Mouse (Mus musculus) hindbrain, embryonic 12.5 days (tissue): ENCODE measurements around the gene Ugt1a6a. TPM values are rescaled to one million over a fixed set of nuclear protein-coding genes. Genes with fewer than 3 reads are reported as not detected.
A peak's percentile ranks its signal among the peaks of the same experiment; 100 is the strongest.

Experiments
- ATAC-seq: fragments of 200-750 bp; cut with Nextera tagmentation; 2 replicates; pipeline ENCODE4 v1.8.0; 2017; ENCODE audit warnings: moderate TSS enrichment; ENCODE audit not compliant: low FRiP score
- H3K27ac ChIP-seq: fragments of 300-500 bp; sonication (generic); 2 replicates; pipeline ENCODE4 v1.5.1; 2016; ENCODE audit warnings: mild to moderate bottlenecking
- H3K27me3 ChIP-seq: fragments of 300-500 bp; sonication (generic); 2 replicates; pipeline ENCODE4 v1.6.1; 2016; ENCODE audit warnings: mild to moderate bottlenecking
- H3K36me3 ChIP-seq: fragments of 300-500 bp; sonication (generic); 2 replicates; pipeline ENCODE4 v1.6.1; 2016; ENCODE audit warnings: mild to moderate bottlenecking
- H3K4me1 ChIP-seq: fragments of 300-500 bp; sonication (generic); 2 replicates; pipeline ENCODE4 v1.6.1; 2016
- H3K4me2 ChIP-seq: fragments of 300-500 bp; sonication (generic); replicated peaks from 2 replicates; pipeline ENCODE4 v1.6.1; 2016; ENCODE audit warnings: mild to moderate bottlenecking
- H3K4me3 ChIP-seq: fragments of 300-500 bp; sonication (generic); 2 replicates; pipeline ENCODE4 v1.5.1; 2016; ENCODE audit warnings: mild to moderate bottlenecking
- H3K9ac ChIP-seq: fragments of 300-500 bp; sonication (generic); 2 replicates; pipeline ENCODE4 v1.6.1; 2016; ENCODE audit warnings: mild to moderate bottlenecking, moderate library complexity
- H3K9me3 ChIP-seq: fragments of 300-500 bp; sonication (generic); replicated peaks from 2 replicates; pipeline ENCODE4 v1.6.1; 2016; ENCODE audit warnings: mild to moderate bottlenecking
- WGBS: fragments of 180-500 bp; shearing (Covaris S2); methylation state at CpG from one replicate; pipeline ENCODE4 v1.1.7; 2016; 5-methylcytosine and 5-hydroxymethylcytosine counted together
- polyA plus RNA-seq: library from polyadenylated mRNA; unstranded; fragments of >200 nt; fragmentation: Nextera tagmentation; extraction: Ambion mirVana; gene quantifications from 2 replicates; pipeline ENCODE4 v1.2.1, GENCODE M21; 2016

Gene Ugt1a6a
- polyA plus RNA-seq, 1 experiment from 2014 or later = 1.0 TPM

DNA sequence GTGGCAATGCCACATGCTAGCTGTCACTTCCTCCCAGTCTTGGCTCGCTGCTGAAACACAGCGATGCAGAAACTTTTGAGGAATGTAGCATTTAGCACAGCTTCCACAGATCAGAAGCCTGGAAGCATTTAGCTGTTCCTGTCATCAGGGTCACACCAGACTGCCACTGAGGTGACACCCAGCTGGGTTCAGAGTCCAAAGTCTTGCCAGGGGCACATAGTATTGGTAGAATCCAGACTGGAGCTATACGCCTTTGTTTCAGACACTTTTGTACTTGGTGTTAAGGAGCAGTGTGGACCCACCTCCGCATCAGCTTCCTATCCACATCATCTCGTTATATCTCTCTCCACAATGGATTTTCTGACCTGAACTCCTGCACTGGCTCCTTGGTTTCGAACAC lies 118.9 kb downstream of the Ugt1a6a start:
- no peak overlapping the region for H3K9ac ChIP-seq
- H3K27ac ChIP-seq = no peak overlapping the region
- ATAC-seq = no peak
- H3K9me3 ChIP-seq = peaks cover 92% of the 10 kb centered on the region
- H3K4me3 ChIP-seq = no peak overlapping the region
- H3K4me1 ChIP-seq = no peaks in the 10 kb centered on the region
- 74% methylated on average over 6 of the region's 6 CpGs for WGBS
- no peaks in the 10 kb centered on the region for H3K27me3 ChIP-seq
- no peaks in the 10 kb centered on the region for H3K36me3 ChIP-seq
- H3K4me2 ChIP-seq = no peak overlapping the region

DNA sequence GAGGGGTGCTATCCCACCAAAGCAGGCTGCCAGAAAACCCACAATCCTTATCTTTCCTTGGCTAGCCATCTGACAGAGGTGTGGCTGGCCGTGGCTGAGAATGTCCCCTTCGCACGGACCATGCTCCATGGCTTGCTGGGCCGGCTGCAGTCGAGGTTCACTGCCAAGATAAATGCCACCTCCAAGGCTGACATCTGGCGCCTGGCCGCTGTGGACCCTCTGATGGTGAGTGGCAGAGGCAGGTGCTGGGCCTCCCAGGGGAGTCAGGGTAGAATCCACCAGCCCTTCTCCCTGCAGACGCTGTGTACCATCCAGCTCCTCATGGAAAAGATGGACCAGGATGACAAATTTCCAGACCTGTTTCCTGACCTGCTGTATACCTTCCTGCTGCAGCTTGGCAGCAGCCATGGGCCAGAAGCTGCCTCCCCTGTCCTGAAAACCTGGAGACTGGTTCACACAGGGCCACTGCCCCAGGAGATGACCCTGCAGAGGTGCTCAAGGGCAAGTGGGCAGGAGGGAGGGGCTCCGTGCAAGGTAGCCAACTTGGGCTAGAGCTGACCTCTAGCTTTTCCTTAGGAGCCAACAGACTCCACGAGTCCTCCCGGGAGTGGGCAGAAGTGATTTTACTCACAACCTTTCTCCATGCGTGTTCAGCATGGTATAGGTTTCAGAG lies 120.3 kb downstream of the Ugt1a6a start:
- no peak overlapping the region for H3K4me3 ChIP-seq
- H3K36me3 ChIP-seq = peaks cover 7% of the 10 kb centered on the region
- no peaks in the 10 kb centered on the region for H3K27me3 ChIP-seq
- ATAC-seq = peak; percentile 2; the same call in 1 of the 2 replicates
- H3K4me2 ChIP-seq = no peak overlapping the region
- H3K4me1 ChIP-seq = no peaks in the 10 kb centered on the region
- 86% methylated on average over 12 of the region's 12 CpGs for WGBS
- H3K27ac ChIP-seq = no peak overlapping the region
- no peak overlapping the region for H3K9ac ChIP-seq
- peaks cover 87% of the 10 kb centered on the region for H3K9me3 ChIP-seq

DNA sequence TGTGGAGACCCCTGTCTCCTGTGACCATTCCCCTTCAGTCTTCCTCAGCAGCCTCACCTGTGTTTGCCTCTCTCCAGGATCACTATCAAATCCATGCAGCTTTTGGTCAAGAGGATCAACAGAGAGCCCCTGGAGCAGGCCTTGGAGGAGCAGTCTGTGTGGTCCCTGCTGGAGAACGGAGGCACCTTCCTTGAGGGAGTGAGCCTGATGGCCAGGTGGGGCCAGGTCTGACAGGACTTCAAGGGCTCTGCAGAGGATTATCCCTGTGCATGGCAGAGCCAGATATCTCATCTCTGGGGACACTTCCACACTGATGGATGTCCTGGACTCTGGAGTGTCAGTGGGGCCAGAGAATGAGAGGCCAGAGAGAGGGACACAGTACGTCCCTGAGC lies 120.9 kb downstream of the Ugt1a6a start:
- peak; percentile 3; the same call in 1 of the 2 replicates for ATAC-seq
- Histone ChIP-seq H3K9me3 (peaks cover 86% of the 10 kb centered on the region), H3K4me1 (no peaks in the 10 kb centered on the region), H3K27ac (no peak overlapping the region), H3K27me3 (no peaks in the 10 kb centered on the region), H3K36me3 (peaks cover 13% of the 10 kb centered on the region), H3K4me3 (no peak overlapping the region), H3K9ac (no peak overlapping the region), H3K4me2 (no peak overlapping the region)
- WGBS = 55% methylated on average over 2 of the region's 2 CpGs

DNA sequence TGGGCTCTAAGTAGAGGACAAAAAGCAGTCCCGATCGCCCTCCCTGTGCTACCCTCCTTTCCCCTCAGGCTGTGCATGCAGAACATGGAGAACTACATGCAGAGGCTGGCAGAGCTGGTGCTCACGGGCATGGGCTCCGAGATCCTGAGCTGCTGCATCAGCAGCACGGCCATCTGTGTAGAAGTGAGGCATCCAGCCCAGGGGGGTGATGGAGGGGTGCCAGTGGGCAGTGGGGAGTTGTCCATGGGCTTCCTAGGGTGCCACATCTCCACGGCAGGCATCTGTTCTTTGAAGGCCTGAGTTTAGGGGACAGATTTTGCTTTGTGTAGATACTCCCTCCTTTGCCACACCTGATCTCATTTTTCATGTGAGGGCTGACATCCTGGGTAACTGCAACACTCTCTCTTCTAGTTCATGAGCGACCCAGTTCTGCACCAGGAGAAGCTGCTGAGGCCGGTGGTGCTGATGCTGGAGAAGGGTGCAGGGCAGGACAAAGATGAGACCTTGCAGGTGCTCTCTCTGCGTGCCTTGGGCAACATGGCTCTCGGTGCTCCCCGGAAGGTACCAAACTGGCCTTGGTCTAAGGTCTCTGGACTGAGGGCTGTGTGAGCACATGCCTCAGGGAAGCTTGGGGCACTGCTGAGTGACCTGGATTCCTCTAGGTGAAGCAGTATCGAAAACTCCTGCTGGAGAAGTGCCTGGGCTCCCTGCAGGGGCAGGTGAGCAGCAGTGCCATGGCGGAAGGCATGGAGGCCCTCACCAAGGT lies 121.6 kb downstream of the Ugt1a6a start:
- no peaks in the 10 kb centered on the region for H3K4me1 ChIP-seq
- no peaks in the 10 kb centered on the region for H3K27me3 ChIP-seq
- no peak overlapping the region for H3K27ac ChIP-seq
- ATAC-seq = no peak
- H3K4me3 ChIP-seq = no peak overlapping the region
- WGBS = 82% methylated on average over 13 of the region's 13 CpGs
- peaks cover 79% of the 10 kb centered on the region for H3K9me3 ChIP-seq
- no peak overlapping the region for H3K4me2 ChIP-seq
- peaks cover 20% of the 10 kb centered on the region for H3K36me3 ChIP-seq
- H3K9ac ChIP-seq = no peak overlapping the region

DNA sequence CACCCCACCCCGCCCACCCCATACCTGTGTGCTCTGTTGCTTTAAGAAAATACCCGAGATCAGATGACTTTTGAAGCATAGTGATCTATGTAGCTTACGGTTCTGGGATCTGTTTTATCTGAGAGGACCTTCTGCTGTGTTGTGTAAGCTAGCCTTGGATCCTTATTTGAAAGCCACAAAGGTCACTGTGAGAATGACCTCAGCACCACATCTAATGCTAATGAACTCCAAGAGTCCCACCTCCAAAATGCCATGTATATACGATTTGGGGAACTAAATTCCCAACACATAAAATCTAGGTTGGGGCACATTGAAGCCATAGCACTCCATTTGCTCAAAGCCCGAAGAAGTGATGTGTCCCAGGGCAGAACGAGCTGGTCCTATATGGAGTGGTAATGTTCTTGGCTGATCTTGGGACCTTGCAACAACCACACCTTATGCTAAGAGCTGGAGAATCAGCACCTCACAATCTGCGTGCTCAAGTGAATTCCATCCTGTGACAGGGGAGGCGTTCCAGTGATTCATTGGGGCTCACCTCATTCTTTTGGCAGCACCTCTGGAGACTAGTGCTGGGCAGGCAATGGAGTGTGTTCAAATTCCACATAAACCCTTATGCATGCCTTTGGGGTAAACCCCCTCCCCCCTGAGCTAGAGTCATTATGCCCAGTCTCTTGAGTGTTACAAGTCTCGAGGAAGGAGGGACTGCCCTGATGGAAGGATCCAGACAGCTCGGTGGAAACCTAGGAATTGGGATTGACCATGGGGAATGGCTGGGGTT lies 122.5 kb downstream of the Ugt1a6a start:
- H3K36me3 ChIP-seq = peaks cover 28% of the 10 kb centered on the region
- no peaks in the 10 kb centered on the region for H3K27me3 ChIP-seq
- no peak overlapping the region for H3K4me2 ChIP-seq
- H3K4me1 ChIP-seq = no peaks in the 10 kb centered on the region
- ATAC-seq = no peak
- no peak overlapping the region for H3K4me3 ChIP-seq
- WGBS = 80% methylated on average over 10 of the region's 10 CpGs
- no peak overlapping the region for H3K9ac ChIP-seq
- no peak overlapping the region for H3K27ac ChIP-seq
- peaks cover 78% of the 10 kb centered on the region for H3K9me3 ChIP-seq

DNA sequence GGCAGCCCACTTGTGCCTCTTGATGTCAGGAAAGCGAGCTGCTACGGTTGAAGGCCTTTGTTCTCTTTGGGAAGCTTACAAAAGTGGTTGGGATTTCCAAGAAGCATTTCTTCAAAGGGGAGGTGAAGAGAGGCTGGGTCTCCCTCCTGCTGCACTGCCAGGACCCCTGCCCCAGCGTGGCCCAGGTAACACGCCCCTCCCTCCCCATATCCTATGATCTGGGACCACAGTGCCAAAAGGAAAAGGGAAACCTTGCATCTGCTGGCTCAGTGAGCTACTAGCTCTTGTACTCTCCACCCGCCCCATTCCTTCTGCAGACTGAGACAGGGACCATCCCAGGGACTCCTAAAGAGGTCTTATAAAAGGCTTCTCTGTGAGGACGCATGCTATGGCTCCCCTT lies 123.1 kb downstream of the Ugt1a6a start:
- ATAC-seq = no peak
- no peak overlapping the region for H3K9ac ChIP-seq
- H3K4me2 ChIP-seq = no peak overlapping the region
- H3K27me3 ChIP-seq = no peaks in the 10 kb centered on the region
- peaks cover 71% of the 10 kb centered on the region for H3K9me3 ChIP-seq
- no peak overlapping the region for H3K4me3 ChIP-seq
- WGBS = 81% methylated on average over 6 of the region's 6 CpGs
- H3K4me1 ChIP-seq = no peaks in the 10 kb centered on the region
- H3K27ac ChIP-seq = no peak overlapping the region
- peaks cover 34% of the 10 kb centered on the region for H3K36me3 ChIP-seq

DNA sequence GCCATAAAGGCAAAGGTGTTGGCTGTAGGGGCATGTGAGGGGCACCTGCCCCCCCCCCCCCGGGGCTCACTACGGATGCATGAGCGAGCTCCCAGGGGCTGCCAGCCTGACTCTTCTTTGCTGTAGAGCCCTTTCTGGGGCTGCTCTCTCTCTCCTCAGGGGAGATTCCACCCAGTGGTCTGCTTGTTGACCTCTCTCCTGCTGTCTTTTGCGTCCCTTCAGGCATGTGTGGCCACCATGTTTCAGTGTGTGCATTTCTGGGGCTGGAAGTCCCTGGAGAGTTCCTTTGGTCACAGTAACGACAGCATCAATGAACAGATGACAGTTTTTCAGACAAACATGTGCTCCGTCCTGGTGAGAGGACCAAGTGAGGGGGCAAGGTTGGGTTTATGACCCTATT lies 123.8 kb downstream of the Ugt1a6a start:
- Histone ChIP-seq H3K9ac (no peak overlapping the region), H3K4me2 (no peak overlapping the region), H3K27me3 (no peaks in the 10 kb centered on the region), H3K9me3 (peaks cover 66% of the 10 kb centered on the region), H3K36me3 (peaks cover 41% of the 10 kb centered on the region), H3K27ac (no peak overlapping the region), H3K4me3 (no peak overlapping the region), H3K4me1 (no peaks in the 10 kb centered on the region)
- WGBS = 65% methylated on average over 6 of the region's 6 CpGs
- ATAC-seq = no peak

DNA sequence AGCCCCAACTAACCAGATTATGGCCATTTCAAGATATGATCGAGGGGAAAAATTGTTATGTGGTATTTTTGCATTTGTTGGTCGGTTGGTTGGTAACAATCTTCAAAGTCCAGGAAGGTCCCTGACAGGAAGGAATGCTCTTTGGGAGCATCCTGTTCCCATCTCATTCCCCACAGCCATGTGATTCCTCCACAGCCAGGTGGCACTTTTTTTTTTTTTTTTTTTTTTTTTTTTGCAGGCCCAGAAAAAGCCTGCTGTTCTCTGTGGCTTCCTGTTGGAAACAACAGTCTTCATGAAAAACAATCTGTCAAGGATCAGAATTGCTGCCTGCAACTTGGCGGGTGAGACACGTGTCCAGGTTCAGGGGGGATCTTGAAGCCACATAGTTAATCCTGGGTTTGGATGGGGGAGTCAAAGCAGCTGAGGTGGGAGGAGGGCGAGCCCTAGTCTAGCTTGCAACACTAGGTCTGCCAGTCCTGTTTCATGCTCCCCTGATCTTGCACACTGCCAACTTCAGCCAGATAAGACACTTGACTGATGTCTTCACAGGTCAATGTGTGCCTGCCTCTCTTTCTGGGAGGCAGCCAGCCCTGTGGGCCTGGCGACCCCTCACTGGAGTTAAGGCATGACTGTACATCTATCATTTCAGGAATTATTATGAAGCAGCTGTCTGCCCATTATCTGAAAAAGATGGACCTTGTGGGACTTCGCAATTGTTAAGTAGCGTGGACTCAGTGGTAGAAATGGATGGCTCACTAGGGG lies 124.5 kb downstream of the Ugt1a6a start:
- Histone ChIP-seq H3K36me3 (peaks cover 48% of the 10 kb centered on the region), H3K27me3 (no peaks in the 10 kb centered on the region), H3K27ac (no peak overlapping the region), H3K4me3 (no peak overlapping the region), H3K9ac (no peak overlapping the region), H3K9me3 (peaks cover 67% of the 10 kb centered on the region), H3K4me2 (no peak overlapping the region), H3K4me1 (no peaks in the 10 kb centered on the region)
- 0 out of 2 replicates have a peak, but pooled peaks have one; percentile 0 for ATAC-seq
- WGBS = 77% methylated on average over 8 of the region's 8 CpGs

DNA sequence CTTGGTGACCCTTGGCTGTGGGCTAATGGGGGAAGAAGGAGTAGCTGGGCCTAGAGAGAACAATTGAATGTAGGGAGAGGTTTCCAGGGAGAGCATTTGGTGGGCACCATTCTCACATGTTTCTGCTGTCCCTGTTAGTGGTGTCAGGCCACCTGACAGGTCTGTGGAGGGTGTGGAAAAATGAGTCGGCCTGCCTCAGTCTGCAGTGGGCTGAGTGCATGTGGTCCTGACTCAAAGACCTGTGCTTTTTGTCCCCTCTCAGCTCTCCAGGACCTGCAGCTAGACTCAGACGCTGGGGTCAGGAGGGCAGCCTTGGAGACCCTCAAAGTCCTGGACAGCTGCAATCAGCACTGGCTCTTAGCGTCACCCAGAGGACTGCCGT lies 125.0 kb downstream of the Ugt1a6a start:
- H3K4me2 ChIP-seq = no peak overlapping the region
- no peak overlapping the region for H3K4me3 ChIP-seq
- H3K36me3 ChIP-seq = peaks cover 54% of the 10 kb centered on the region
- 77% methylated on average over 4 of the region's 4 CpGs for WGBS
- peaks cover 61% of the 10 kb centered on the region for H3K9me3 ChIP-seq
- H3K9ac ChIP-seq = no peak overlapping the region
- no peaks in the 10 kb centered on the region for H3K4me1 ChIP-seq
- ATAC-seq = 0 out of 2 replicates have a peak, but pooled peaks have one; percentile 1
- no peaks in the 10 kb centered on the region for H3K27me3 ChIP-seq
- no peak overlapping the region for H3K27ac ChIP-seq

DNA sequence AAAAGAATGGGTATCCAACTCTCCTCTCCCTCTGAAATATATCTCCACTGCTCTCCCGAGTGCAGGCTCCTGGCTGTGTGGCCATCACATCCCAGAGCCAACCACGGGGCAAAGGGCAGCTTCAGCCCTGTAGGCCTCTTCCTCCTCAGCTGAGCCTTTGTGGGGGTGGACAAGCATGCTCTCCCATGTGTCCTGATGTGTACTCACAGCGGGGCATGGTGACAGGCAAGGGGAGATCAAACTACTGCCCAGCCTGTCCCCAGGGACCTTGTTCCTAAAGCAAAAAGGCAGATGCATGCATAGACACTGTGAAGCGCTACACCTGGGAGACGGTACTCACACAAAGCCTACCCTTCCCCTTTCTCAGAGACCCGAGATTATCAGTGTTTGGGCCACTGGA lies 125.5 kb downstream of the Ugt1a6a start:
- 81% methylated on average over 6 of the region's 6 CpGs for WGBS

DNA sequence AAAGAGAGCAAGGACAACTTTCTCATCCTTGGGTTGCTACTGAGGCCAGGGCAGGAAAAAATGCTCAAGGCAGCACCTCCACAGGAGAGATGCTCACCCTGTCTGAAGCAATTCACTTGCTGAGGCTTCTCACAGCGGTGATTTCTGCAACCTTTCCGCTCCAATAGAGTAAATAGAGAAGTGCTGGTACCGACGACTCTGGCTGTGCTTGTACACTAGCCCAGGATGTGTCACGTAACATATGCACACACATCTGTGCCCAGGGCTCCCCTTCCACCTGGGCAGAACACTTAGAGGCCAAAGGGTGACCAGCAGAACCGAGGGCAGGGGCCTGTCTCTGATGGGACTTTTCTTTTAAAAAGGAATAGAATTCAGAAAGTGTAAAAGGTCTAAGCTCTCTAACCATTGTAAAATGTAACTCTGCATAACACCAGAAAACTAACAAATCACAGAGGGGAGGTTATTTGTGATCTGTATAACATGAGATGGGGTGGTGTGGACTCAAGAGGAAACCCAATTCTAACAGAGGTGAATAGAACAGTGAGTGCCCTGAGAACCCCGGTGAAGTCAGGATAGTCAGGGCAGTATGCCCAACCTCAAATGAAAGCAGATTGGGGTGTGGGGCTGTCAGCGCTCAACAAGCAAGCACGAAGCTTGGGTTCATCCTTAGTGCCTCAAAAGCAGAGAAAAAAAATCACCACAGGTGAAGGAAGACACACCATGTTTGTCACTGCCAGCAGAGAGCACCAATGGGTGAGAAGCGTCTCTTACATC lies 126.2 kb downstream of the Ugt1a6a start:
- no peak overlapping the region for H3K4me3 ChIP-seq
- peaks cover 57% of the 10 kb centered on the region for H3K9me3 ChIP-seq
- no peak overlapping the region for H3K4me2 ChIP-seq
- ATAC-seq = no peak
- H3K27ac ChIP-seq = no peak overlapping the region
- H3K27me3 ChIP-seq = no peaks in the 10 kb centered on the region
- no peaks in the 10 kb centered on the region for H3K4me1 ChIP-seq
- no peak overlapping the region for H3K9ac ChIP-seq
- WGBS = 84% methylated on average over 10 of the region's 10 CpGs
- H3K36me3 ChIP-seq = peaks cover 65% of the 10 kb centered on the region

More for the DNA sequence above, 125.5 kb downstream of the Ugt1a6a start:
- H3K36me3 ChIP-seq = peaks cover 58% of the 10 kb centered on the region
- H3K4me3 ChIP-seq = no peak overlapping the region
- H3K27me3 ChIP-seq = no peaks in the 10 kb centered on the region
- no peaks in the 10 kb centered on the region for H3K4me1 ChIP-seq
- H3K27ac ChIP-seq = no peak overlapping the region
- no peak overlapping the region for H3K4me2 ChIP-seq
- H3K9me3 ChIP-seq = peaks cover 58% of the 10 kb centered on the region
- ATAC-seq = peak; percentile 2; the same call in 1 of the 2 replicates
- H3K9ac ChIP-seq = no peak overlapping the region
